Mouse (Mus musculus) embryonic facial prominence, embryonic 10.5 days (tissue): ENCODE results near the gene Pabpc6. TPM values are rescaled to one million over a fixed set of nuclear protein-coding genes. Genes with fewer than 3 reads are reported as not detected.

Source experiments
- DNase-seq: peaks from one replicate; pipeline ENCODE4 v3.0.0-alpha.2; 2017; ENCODE audit warnings: low spot score
- H3K27ac ChIP-seq: fragments of 300-500 bp; sonication (generic); replicated peaks from 2 replicates; pipeline ENCODE4 v1.5.1; 2016; ENCODE audit warnings: mild to moderate bottlenecking
- H3K27me3 ChIP-seq: fragments of 300-500 bp; sonication (generic); replicated peaks from 2 replicates; pipeline ENCODE4 v1.6.1; 2016; ENCODE audit warnings: low read depth, mild to moderate bottlenecking; ENCODE audit not compliant: poor library complexity, severe bottlenecking
- H3K36me3 ChIP-seq: fragments of 300-500 bp; sonication (generic); replicated peaks from 2 replicates; pipeline ENCODE4 v1.6.1; 2016; ENCODE audit warnings: mild to moderate bottlenecking, moderate library complexity
- H3K4me1 ChIP-seq: fragments of 300-500 bp; sonication (generic); 2 replicates; pipeline ENCODE4 v1.6.1; 2016
- H3K4me3 ChIP-seq: fragments of 300-500 bp; sonication (generic); 2 replicates; pipeline ENCODE4 v1.5.1; 2016; ENCODE audit warnings: mild to moderate bottlenecking, moderate library complexity
- H3K9me3 ChIP-seq: fragments of 300-500 bp; sonication (generic); 2 replicates; pipeline ENCODE4 v1.6.1; 2016; ENCODE audit warnings: mild to moderate bottlenecking
- WGBS: fragments of 180-500 bp; shearing (Covaris S2); methylation state at CpG from one replicate; pipeline ENCODE4 v1.1.7; 2016; 5-methylcytosine and 5-hydroxymethylcytosine counted together
- polyA plus RNA-seq: library from polyadenylated mRNA; unstranded; fragments of >200 nt; fragmentation: Nextera tagmentation; extraction: Ambion mirVana; gene quantifications from 2 replicates; pipeline ENCODE4 v1.2.1, GENCODE M21; 2016

The Pabpc6 gene
- polyA plus RNA-seq, 1 experiment from 2014 or later = not detected

DNA sequence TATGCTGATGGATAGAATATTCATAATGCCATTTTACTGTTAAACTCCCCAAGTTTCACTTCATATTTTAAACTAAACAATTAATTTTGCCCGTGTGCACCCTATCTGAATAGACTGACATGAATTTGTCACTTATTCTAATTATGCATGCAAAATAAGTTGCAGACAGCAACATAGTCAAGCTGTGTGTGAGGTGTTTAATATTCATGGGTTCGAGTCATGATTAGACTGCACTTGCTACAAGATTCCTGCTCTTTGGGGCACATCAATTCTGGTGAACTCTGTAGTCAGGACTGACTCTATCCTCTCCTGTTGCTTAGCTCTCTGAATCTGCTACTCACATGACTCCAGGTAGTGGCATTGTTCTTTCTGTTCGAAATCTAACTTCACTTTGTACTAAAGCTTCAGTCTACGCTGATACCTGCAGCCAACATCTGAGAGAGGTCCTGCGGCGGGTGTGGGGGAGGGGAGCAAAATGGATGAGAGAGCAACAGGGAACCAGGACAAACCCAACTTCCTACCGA, 25.8 kb downstream of the Pabpc6 start:
- no peak for DNase-seq
- Histone ChIP-seq H3K27me3 (no peaks in the 10 kb centered on the region), H3K9me3 (no peaks in the 10 kb centered on the region), H3K4me3 (no peak overlapping the region), H3K36me3 (no peaks in the 10 kb centered on the region), H3K27ac (no peak overlapping the region), H3K4me1 (no peaks in the 10 kb centered on the region)
- WGBS = 83% methylated on average over 7 of the region's 7 CpGs

DNA sequence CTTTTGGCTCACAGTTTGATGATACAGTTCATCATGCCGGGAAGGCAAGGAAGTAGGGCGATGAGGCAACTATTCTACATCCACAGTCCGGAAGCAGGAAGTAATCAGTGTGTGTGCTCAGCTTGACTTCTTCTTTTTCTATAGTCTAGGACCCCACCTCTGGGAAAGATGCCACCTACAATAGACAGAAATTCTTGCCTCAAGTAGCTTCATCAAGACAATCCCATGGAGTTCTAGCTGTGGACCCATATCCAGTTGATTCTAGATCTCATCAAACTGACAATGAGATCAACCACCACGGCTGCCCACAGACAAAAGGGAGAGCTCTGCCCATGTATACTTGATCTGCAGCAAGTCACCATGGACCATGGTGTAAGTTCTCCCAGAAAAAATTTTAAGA, 32.5 kb downstream of the Pabpc6 start:
- no peak for DNase-seq

DNA sequence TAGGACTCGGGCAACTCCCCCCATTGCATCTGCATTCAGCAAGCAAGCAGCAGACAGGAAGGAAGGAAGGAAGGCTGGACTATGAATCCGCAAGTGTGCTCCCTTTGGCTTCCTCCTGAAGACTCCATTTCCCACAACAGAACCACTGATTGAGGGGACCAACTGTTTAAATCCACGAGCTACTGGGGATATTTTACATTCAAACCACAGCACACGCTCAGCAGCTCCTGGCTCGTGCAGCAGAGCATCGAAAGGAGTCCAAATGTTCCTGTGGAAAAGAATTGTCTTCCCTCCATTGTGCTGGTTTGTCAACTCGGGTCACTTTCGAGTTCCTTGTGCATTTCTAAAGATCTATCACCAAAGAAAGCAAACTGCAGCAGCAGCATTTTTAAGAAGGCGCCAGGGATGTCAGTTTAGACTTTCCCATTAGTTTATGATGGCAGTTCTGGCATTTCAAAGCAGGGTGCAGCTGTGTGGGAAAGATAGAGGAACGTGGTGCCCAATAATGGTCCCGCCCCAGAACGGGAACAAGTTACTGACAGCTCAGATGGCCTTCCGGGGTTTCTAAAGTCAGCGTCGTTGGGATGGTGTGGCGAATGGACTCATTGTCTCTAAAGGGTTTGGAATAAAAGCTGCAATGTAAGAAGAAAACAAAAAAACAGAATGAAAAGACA, 36.8 kb downstream of the Pabpc6 start:
- Histone ChIP-seq H3K4me3 (no peak overlapping the region), H3K27me3 (no peaks in the 10 kb centered on the region), H3K9me3 (no peaks in the 10 kb centered on the region), H3K4me1 (no peaks in the 10 kb centered on the region), H3K36me3 (no peaks in the 10 kb centered on the region), H3K27ac (no peak overlapping the region)
- DNase-seq = no peak
- WGBS = 83% methylated on average over 16 of the region's 16 CpGs

More for the DNA sequence above, 32.5 kb downstream of the Pabpc6 start:
- H3K27ac ChIP-seq = no peak overlapping the region
- no peaks in the 10 kb centered on the region for H3K4me1 ChIP-seq
- H3K36me3 ChIP-seq = no peaks in the 10 kb centered on the region
- WGBS = 86% methylated on average over 4 of the region's 4 CpGs
- no peak overlapping the region for H3K4me3 ChIP-seq
- H3K27me3 ChIP-seq = no peaks in the 10 kb centered on the region
- no peaks in the 10 kb centered on the region for H3K9me3 ChIP-seq

GRCm38 (mm10) chr17:9632140-9632539, 37.4 kb downstream of the Pabpc6 start:
- H3K27me3 ChIP-seq = no peaks in the 10 kb centered on the region
- 84% methylated on average over 5 of the region's 5 CpGs for WGBS
- no peaks in the 10 kb centered on the region for H3K36me3 ChIP-seq
- H3K9me3 ChIP-seq = no peaks in the 10 kb centered on the region
- no peaks in the 10 kb centered on the region for H3K4me1 ChIP-seq
- H3K4me3 ChIP-seq = no peak overlapping the region
- DNase-seq = no peak
- H3K27ac ChIP-seq = no peak overlapping the region

- DNase-seq = no peak
- 70% methylated on average over 1 of the region's 1 CpGs for WGBS
- Histone ChIP-seq H3K27ac (no peak overlapping the region), H3K27me3 (no peaks in the 10 kb centered on the region), H3K4me1 (no peaks in the 10 kb centered on the region), H3K9me3 (no peaks in the 10 kb centered on the region), H3K36me3 (no peaks in the 10 kb centered on the region), H3K4me3 (no peak overlapping the region)
Measured at GRCm38 (mm10) chr17:9631081-9631480, 38.4 kb downstream of the Pabpc6 start.

DNA sequence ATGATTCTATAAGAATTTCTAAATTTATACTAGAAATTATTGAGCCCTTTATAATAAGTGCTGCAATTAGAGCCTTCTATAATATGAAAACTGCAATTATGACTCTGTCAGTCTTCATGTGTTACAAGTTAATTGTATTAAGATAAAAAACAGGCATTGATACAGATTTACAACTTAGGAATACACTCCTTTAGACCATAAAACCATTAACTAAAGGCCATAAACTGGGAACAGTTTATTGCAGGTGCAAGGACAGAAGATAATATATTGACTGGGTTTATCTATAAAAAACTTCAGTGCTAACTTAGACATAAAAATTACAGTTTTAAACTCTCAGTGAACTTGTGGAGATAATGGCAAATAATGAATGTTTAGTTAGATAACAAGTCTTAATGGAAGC, 42.5 kb downstream of the Pabpc6 start:
- H3K9me3 ChIP-seq = no peaks in the 10 kb centered on the region
- no peaks in the 10 kb centered on the region for H3K36me3 ChIP-seq
- no peak overlapping the region for H3K27ac ChIP-seq
- DNase-seq = no peak
- H3K4me1 ChIP-seq = no peaks in the 10 kb centered on the region
- no peaks in the 10 kb centered on the region for H3K27me3 ChIP-seq
- no peak overlapping the region for H3K4me3 ChIP-seq

Other genes starting within 250 kb of the Pabpc6 start
- not detected in 2 replicates for gene Gm17728, start 247.7 kb downstream of the Pabpc6 start, polyA plus RNA-seq